Mouse (Mus musculus): ENCODE results near the gene P4hb. TPM values are rescaled to one million over a fixed set of nuclear protein-coding genes. Genes with fewer than 3 reads are reported as not detected.

The P4hb gene
- total and polyA plus RNA-seq, 2 experiments from 2014 or later, result 165 to 191 TPM

DNA sequence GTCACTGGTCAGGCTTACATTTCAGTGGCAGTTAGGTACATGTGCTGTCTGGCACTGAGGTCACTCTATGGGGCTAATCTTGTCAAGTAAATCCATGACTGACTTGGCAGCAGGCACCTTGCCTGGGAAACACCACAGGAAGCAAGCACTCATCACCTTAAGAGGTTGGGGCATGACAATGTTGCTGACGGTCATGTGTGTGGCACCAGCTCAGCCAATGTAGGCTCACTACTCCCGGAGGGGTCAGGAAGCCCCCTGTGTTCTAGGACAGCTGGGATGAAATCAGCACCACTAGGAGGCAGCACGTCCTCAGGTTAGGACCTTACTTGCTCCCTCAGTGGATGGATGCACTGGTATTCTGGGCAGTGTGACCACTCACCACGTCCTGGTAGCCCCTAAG lies 31.1 kb downstream of the P4hb start:
- WGBS, result 28% methylated on average over 4 of the region's 4 CpGs
- Histone ChIP-seq H3K36me3 (ENCODE audit: insufficient read depth, low read length) (peaks cover 31% of the 10 kb centered on the region), H3K27me3 (ENCODE audit: insufficient read depth, low read length) (no peaks in the 10 kb centered on the region), H3K27ac (ENCODE audit: low read depth, low read length) (no peak overlapping the region), H3K4me3 (ENCODE audit: low read depth, low read length) (no peak overlapping the region), H3K4me1 (ENCODE audit: insufficient read depth, low read length) (peaks cover 9% of the 10 kb centered on the region; the same call in 1 of the 2 replicates), H3K4me2 (ENCODE audit: low read depth, low read length, poor library complexity, severe bottlenecking) (no peak overlapping the region), H3K9ac (replicated peaks; ENCODE audit: low read length, poor library complexity, severe bottlenecking) (no peak overlapping the region), H3K9me3 (ENCODE audit: low read length) (no peaks in the 10 kb centered on the region)
- ATAC-seq (ENCODE audit: low FRiP score) (no peak), DNase-seq (ENCODE audit: low spot score) (no peak)
- TF ChIP-seq CTCF (IDR thresholded peaks at IDR 0.05), result peak; percentile 56

DNA sequence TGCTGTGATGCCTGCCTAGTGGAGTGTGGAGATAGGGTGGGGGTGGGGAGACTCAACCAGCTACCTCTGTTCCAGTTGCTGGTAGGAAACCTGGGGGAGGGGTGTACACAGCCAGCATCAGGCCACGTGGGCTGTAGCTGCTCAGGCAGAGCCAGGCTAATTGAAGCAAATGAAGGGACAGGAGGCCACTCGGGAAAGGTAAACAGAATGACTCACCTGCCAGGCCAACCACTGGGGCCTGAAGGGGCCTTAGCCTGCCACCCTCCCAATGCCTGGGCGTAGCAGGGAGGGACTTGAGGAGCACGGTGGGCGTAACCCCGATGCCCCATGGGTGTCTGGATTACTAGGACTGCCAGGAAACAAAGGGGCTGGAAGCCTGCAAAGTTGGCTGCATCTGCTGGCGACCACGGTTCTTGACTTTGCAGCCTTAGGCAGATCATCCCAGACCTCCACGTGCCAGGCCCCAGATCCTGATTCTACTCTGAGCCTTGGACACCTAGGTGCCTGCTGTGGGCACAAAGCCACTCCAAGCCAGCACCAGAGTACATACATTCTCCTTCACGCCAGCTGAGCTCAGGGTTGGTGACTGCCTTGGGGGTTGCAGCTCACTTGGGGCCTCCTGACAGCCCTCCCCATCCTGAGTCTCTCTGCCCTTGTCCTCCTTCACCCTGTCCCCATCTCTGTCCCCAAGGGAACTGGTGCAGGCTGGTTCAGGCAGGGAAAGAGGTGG lies 33.6 kb downstream of the P4hb start:
- TF ChIP-seq CTCF (IDR thresholded peaks at IDR 0.05), result no peak
- DNase-seq (ENCODE audit: low spot score) (peak; percentile 67), ATAC-seq (ENCODE audit: low FRiP score) (peak; percentile 29)
- Histone ChIP-seq H3K9ac (replicated peaks; ENCODE audit: low read length, poor library complexity, severe bottlenecking) (0 out of 2 replicates have a peak overlapping the region, but pooled peaks have one; percentile 14), H3K27ac (ENCODE audit: low read depth, low read length) (no peak overlapping the region), H3K27me3 (ENCODE audit: insufficient read depth, low read length) (no peaks in the 10 kb centered on the region; the same call in 1 of the 2 replicates), H3K4me1 (ENCODE audit: insufficient read depth, low read length) (peaks cover 9% of the 10 kb centered on the region; the same call in 1 of the 2 replicates), H3K4me3 (ENCODE audit: low read depth, low read length) (no peak overlapping the region), H3K9me3 (ENCODE audit: low read length) (no peaks in the 10 kb centered on the region), H3K4me2 (ENCODE audit: low read depth, low read length, poor library complexity, severe bottlenecking) (no peak overlapping the region), H3K36me3 (ENCODE audit: insufficient read depth, low read length) (peaks cover 26% of the 10 kb centered on the region)
- WGBS, result 14% methylated on average over 10 of the region's 10 CpGs

DNA sequence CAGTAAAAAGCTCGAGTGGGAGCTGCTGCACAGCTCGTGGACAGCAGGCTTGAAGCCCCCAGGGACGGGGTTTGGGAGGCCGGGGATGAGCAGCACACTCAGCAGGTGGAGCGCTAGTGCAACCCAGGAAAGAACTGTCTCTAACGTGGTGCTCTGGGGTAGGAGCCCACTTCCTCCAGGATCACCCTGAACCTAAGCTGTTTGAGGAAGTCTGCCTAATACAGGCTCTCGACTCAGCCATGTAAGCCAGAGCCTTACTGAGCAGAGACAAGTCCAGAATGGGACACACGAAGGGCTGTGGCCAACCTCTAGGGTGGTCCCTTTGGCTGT lies 34.1 kb downstream of the P4hb start:
- no peak overlapping the region for H3K4me3 ChIP-seq (ENCODE audit: low read depth, low read length)
- 40% methylated on average over 8 of the region's 8 CpGs for WGBS
- H3K9ac ChIP-seq (replicated peaks; ENCODE audit: low read length, poor library complexity, severe bottlenecking), result 0 out of 2 replicates have a peak overlapping the region, but pooled peaks have one; percentile 14
- no peaks in the 10 kb centered on the region; the same call in 1 of the 2 replicates for H3K27me3 ChIP-seq (ENCODE audit: insufficient read depth, low read length)
- no peaks in the 10 kb centered on the region for H3K9me3 ChIP-seq (ENCODE audit: low read length)
- TF ChIP-seq CTCF (IDR thresholded peaks at IDR 0.05), result no peak
- peaks cover 9% of the 10 kb centered on the region; the same call in 1 of the 2 replicates for H3K4me1 ChIP-seq (ENCODE audit: insufficient read depth, low read length)
- ATAC-seq (ENCODE audit: low FRiP score) (no peak), DNase-seq (ENCODE audit: low spot score) (no peak)
- H3K36me3 ChIP-seq (ENCODE audit: insufficient read depth, low read length), result peaks cover 20% of the 10 kb centered on the region
- H3K4me2 ChIP-seq (ENCODE audit: low read depth, low read length, poor library complexity, severe bottlenecking), result no peak overlapping the region
- H3K27ac ChIP-seq (ENCODE audit: low read depth, low read length), result peak overlapping the region; percentile 8; the same call in 1 of the 2 replicates

DNA sequence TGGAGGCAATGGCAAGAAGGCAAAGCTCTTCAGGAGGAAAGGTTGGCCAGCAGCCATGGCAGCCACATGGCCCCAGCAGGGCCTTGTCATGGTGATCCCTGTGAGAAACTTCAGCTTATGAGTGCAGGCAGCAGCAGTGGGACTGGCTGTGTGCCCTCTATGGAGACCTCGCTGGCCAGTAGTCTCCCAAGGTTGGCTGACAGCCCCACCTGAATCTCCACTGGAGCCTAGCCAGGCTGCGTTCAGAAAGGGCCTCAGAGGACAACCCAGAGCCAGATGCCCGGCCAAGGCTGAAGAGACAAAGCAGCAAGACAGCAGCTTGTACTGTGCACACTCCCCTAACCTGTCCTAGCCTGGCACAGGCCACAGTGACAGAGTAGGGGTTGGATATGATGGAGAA lies 34.6 kb downstream of the P4hb start:
- Histone ChIP-seq H3K27me3 (ENCODE audit: insufficient read depth, low read length) (no peaks in the 10 kb centered on the region; the same call in 1 of the 2 replicates), H3K27ac (ENCODE audit: low read depth, low read length) (no peak overlapping the region), H3K4me2 (ENCODE audit: low read depth, low read length, poor library complexity, severe bottlenecking) (no peak overlapping the region), H3K9ac (replicated peaks; ENCODE audit: low read length, poor library complexity, severe bottlenecking) (no peak overlapping the region), H3K4me3 (ENCODE audit: low read depth, low read length) (no peak overlapping the region), H3K36me3 (ENCODE audit: insufficient read depth, low read length) (peaks cover 16% of the 10 kb centered on the region), H3K4me1 (ENCODE audit: insufficient read depth, low read length) (peaks cover 9% of the 10 kb centered on the region; the same call in 1 of the 2 replicates), H3K9me3 (ENCODE audit: low read length) (no peaks in the 10 kb centered on the region)
- DNase-seq (ENCODE audit: low spot score) (peak; percentile 83), ATAC-seq (ENCODE audit: low FRiP score) (no peak)
- WGBS, result 69% methylated on average over 3 of the region's 3 CpGs
- TF ChIP-seq CTCF (IDR thresholded peaks at IDR 0.05), result no peak

DNA sequence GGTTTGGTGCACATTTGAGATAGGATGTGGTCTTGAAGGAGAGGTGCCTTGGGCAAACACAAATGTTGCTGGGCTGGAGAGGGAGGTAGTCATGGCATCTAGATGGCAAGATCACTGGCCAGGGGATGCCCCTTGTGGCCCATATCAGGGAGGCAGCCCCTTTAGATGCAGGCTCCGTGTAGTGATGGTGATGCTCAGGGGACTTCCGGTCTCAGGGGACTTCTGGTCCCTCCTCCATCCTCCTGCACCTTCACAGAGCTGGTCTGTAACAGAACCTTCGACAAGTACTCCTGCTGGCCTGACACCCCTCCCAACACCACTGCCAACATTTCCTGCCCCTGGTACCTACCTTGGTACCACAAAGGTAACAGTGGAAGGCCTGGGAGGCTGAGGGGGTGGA lies 37.2 kb downstream of the P4hb start:
- H3K4me1 ChIP-seq (ENCODE audit: insufficient read depth, low read length), result peaks cover 9% of the 10 kb centered on the region; the same call in 1 of the 2 replicates
- H3K36me3 ChIP-seq (ENCODE audit: insufficient read depth, low read length), result 0 out of 2 replicates have a peak, but pooled peaks cover 3% of the 10 kb centered on the region
- no peak for TF ChIP-seq CTCF (IDR thresholded peaks at IDR 0.05)
- no peaks in the 10 kb centered on the region for H3K9me3 ChIP-seq (ENCODE audit: low read length)
- whole genome bisulfite sequencing, result 63% methylated on average over 3 of the region's 3 CpGs
- H3K27me3 ChIP-seq (ENCODE audit: insufficient read depth, low read length), result peaks cover 13% of the 10 kb centered on the region
- H3K4me2 ChIP-seq (ENCODE audit: low read depth, low read length, poor library complexity, severe bottlenecking), result no peak overlapping the region
- no peak overlapping the region for H3K27ac ChIP-seq (ENCODE audit: low read depth, low read length)
- no peak for ATAC-seq (ENCODE audit: low FRiP score)
- no peak overlapping the region for H3K9ac ChIP-seq (replicated peaks; ENCODE audit: low read length, poor library complexity, severe bottlenecking)
- no peak overlapping the region for H3K4me3 ChIP-seq (ENCODE audit: low read depth, low read length)
- DNase-seq (ENCODE audit: low spot score), result no peak

DNA sequence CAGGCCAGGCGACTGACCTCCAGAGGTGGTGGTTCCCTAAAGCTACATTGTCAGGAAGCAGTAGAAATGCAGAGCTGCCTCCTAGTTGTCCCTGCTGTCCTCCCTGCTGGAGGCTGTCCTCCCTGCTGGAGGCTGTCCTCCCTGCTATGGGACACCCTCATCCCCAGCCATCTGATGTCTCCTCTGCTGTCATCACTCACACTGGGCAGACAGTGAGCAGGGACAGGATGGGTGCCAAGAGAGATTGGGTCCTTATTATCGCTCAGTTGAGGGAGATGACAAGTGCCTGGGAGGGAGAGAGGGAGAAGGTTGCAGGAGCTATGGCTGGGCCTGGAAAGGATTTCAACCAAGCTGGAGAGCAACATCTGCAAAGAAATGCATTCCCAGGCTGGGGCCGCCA lies 37.9 kb downstream of the P4hb start:
- no peak for ATAC-seq (ENCODE audit: low FRiP score)
- H3K27me3 ChIP-seq (ENCODE audit: insufficient read depth, low read length), result peaks cover 19% of the 10 kb centered on the region
- peaks cover 9% of the 10 kb centered on the region; the same call in 1 of the 2 replicates for H3K4me1 ChIP-seq (ENCODE audit: insufficient read depth, low read length)
- no peak overlapping the region for H3K4me3 ChIP-seq (ENCODE audit: low read depth, low read length)
- 0 out of 2 replicates have a peak, but pooled peaks cover 3% of the 10 kb centered on the region for H3K36me3 ChIP-seq (ENCODE audit: insufficient read depth, low read length)
- no peak overlapping the region for H3K27ac ChIP-seq (ENCODE audit: low read depth, low read length)
- no peak overlapping the region for H3K4me2 ChIP-seq (ENCODE audit: low read depth, low read length, poor library complexity, severe bottlenecking)
- WGBS, result 76% methylated on average over 3 of the region's 3 CpGs
- no peak for TF ChIP-seq CTCF (IDR thresholded peaks at IDR 0.05)
- no peak for DNase-seq (ENCODE audit: low spot score)
- no peaks in the 10 kb centered on the region for H3K9me3 ChIP-seq (ENCODE audit: low read length)
- H3K9ac ChIP-seq (replicated peaks; ENCODE audit: low read length, poor library complexity, severe bottlenecking), result no peak overlapping the region
